Mouse (Mus musculus): ENCODE results near the gene Pcnp. TPM values are rescaled to one million over a fixed set of nuclear protein-coding genes. Genes with fewer than 3 reads are reported as not detected.

Gene Pcnp
- total and polyA plus RNA-seq, 3 experiments, result 79.1 to 128 (median 88.5) TPM

GRCm38 (mm10) chr16:56029661-56030082 lies at the start of gene Pcnp (continued):
- TF ChIP-seq ELF1 (IDR thresholded peaks at IDR 0.05; ENCODE audit: low read depth, low read length) (peak; percentile 57; the same call in 1 of the 2 replicates), GABPA (IDR thresholded peaks at IDR 0.05; ENCODE audit: low read depth, low read length) (no peak)

GRCm38 (mm10) chr16:56076121-56076869 lies 46.8 kb upstream of the Pcnp start:
- peaks cover 0 to 32% of the 10 kb centered on the region in 2 experiments; a peak in 2 of 4 replicates for H3K36me3 ChIP-seq (ENCODE audit: control insufficient read depth in 1 of 2, insufficient read depth in 2 of 2, low read length in 2 of 2)
- peaks cover 9% of the 10 kb centered on the region for H3K79me2 ChIP-seq (ENCODE audit: control insufficient read depth, insufficient read depth, low read length, poor library complexity)
- no peaks in the 10 kb centered on the region for H3K9me3 ChIP-seq (replicated peaks; ENCODE audit: insufficient read depth, low read length)
- TF ChIP-seq RAD21 (IDR thresholded peaks at IDR 0.05; ENCODE audit: low read depth, low read length) (no peak), HCFC1 (IDR thresholded peaks at IDR 0.05; ENCODE audit: low read depth, low read length) (0 out of 2 replicates have a peak, but pooled peaks have one; percentile 2), SIN3A (IDR thresholded peaks at IDR 0.05; ENCODE audit: low read length) (peak; percentile 70), GABPA (IDR thresholded peaks at IDR 0.05; ENCODE audit: low read depth, low read length) (no peak), MAFK (IDR thresholded peaks at IDR 0.05; ENCODE audit: borderline replicate concordance, low read depth, low read length) (no peak)
- DNase-seq (ENCODE audit: low read depth, low spot score), result peak; percentile 70
- no peaks in the 10 kb centered on the region for H3K27me3 ChIP-seq (ENCODE audit: control insufficient read depth in 1 of 2, insufficient read depth in 2 of 2, low read length in 2 of 2)
- peak overlapping the region; percentile 75 to 90 for H3K4me3 ChIP-seq (ENCODE audit: control insufficient read depth in 1 of 2, insufficient read depth in 1 of 2, low read depth in 2 of 2, low read length in 2 of 2)
- peaks cover 16 to 34% of the 10 kb centered on the region in 2 experiments for H3K4me1 ChIP-seq (ENCODE audit: control insufficient read depth in 1 of 2, insufficient read depth in 2 of 2, low read length in 2 of 2)
- peak overlapping the region; percentile 83 for H3K27ac ChIP-seq (ENCODE audit: control insufficient read depth, low read depth, low read length)
- H3K9ac ChIP-seq (ENCODE audit: control insufficient read depth, low read depth, low read length, poor library complexity, severe bottlenecking), result peak overlapping the region; percentile 98

GRCm38 (mm10) chr16:56075222-56076111 lies 45.9 kb upstream of the Pcnp start:
- Histone ChIP-seq H3K27me3 (ENCODE audit: control insufficient read depth in 1 of 2, insufficient read depth in 2 of 2, low read length in 2 of 2) (no peaks in the 10 kb centered on the region), H3K27ac (ENCODE audit: control insufficient read depth, low read depth, low read length) (peak overlapping the region; percentile 84), H3K9me3 (replicated peaks; ENCODE audit: insufficient read depth, low read length) (no peaks in the 10 kb centered on the region), H3K9ac (ENCODE audit: control insufficient read depth, low read depth, low read length, poor library complexity, severe bottlenecking) (peak overlapping the region; percentile 98), H3K36me3 (ENCODE audit: control insufficient read depth in 1 of 2, insufficient read depth in 2 of 2, low read length in 2 of 2) (peaks cover 0 to 32% of the 10 kb centered on the region in 2 experiments; a peak in 2 of 4 replicates), H3K79me2 (ENCODE audit: control insufficient read depth, insufficient read depth, low read length, poor library complexity) (peaks cover 8% of the 10 kb centered on the region), H3K4me1 (ENCODE audit: control insufficient read depth in 1 of 2, insufficient read depth in 2 of 2, low read length in 2 of 2) (peaks cover 17 to 38% of the 10 kb centered on the region in 2 experiments), H3K4me3 (ENCODE audit: control insufficient read depth in 1 of 2, insufficient read depth in 1 of 2, low read depth in 2 of 2, low read length in 2 of 2) (peak overlapping the region; percentile 75 to 90)
- DNase-seq (ENCODE audit: low read depth, low spot score), result peak; percentile 93
- TF ChIP-seq TBP (IDR thresholded peaks at IDR 0.05; ENCODE audit: low read depth, low read length) (no peak), ELF1 (IDR thresholded peaks at IDR 0.05; ENCODE audit: low read depth, low read length) (peak; percentile 87), MAZ (IDR thresholded peaks at IDR 0.05; ENCODE audit: low read depth, low read length) (peak; percentile 96), GABPA (IDR thresholded peaks at IDR 0.05; ENCODE audit: low read depth, low read length) (no peak), POLR2AphosphoS5 (IDR thresholded peaks at IDR 0.05; ENCODE audit: borderline replicate concordance, low read depth, low read length) (no peak), POLR2AphosphoS2 (IDR thresholded peaks at IDR 0.05; ENCODE audit: low read length) (peak; percentile 50), NRF1 (IDR thresholded peaks at IDR 0.05; ENCODE audit: insufficient read depth, low read depth, low read length, poor library complexity, severe bottlenecking) (peak; percentile 70), USF1 (IDR thresholded peaks at IDR 0.05; ENCODE audit: low read depth, low read length) (no peak), TCF12 (IDR thresholded peaks at IDR 0.05; ENCODE audit: low read depth, low read length) (peak; percentile 33; the same call in 1 of the 2 replicates), GATA1 (IDR thresholded peaks at IDR 0.05; ENCODE audit: low read depth, low read length) (no peak), RCOR1 (IDR thresholded peaks at IDR 0.05; ENCODE audit: low read depth, low read length) (no peak), ZC3H11A (IDR thresholded peaks at IDR 0.05; ENCODE audit: low read depth, low read length) (no peak), USF2 (IDR thresholded peaks at IDR 0.05; ENCODE audit: borderline replicate concordance in 1 of 2, insufficient read depth in 1 of 2, low read depth in 1 of 2, low read length in 2 of 2) (no peak), ZKSCAN1 (IDR thresholded peaks at IDR 0.05; ENCODE audit: low read depth, low read length) (no peak), MYB (IDR thresholded peaks at IDR 0.05; ENCODE audit: low read depth, low read length) (no peak), EP300 (IDR thresholded peaks at IDR 0.05; ENCODE audit: low read depth in 1 of 2, low read length in 2 of 2) (peak in 1 of 2 experiments; percentile 44; a peak in 1 of 4 replicates), TAL1 (IDR thresholded peaks at IDR 0.05; ENCODE audit: low read length) (no peak), KAT2A (conservative IDR thresholded peaks at IDR 0.05; ENCODE audit: low read depth, low read length) (no peak; the same call in 1 of the 2 replicates), ZNF384 (IDR thresholded peaks at IDR 0.05; ENCODE audit: low read depth, low read length) (no peak), MAFK (IDR thresholded peaks at IDR 0.05; ENCODE audit: borderline replicate concordance, low read depth, low read length) (no peak), ETS1 (IDR thresholded peaks at IDR 0.05; ENCODE audit: low read depth, low read length) (peak; percentile 4; the same call in 1 of the 2 replicates)

Measured in MEL (cell line).